Mouse (Mus musculus) neural tube, embryonic 11.5 days (tissue): Measurements from ENCODE around the gene Ago1. TPM values are rescaled to one million over a fixed set of nuclear protein-coding genes. Genes with fewer than 3 reads are reported as not detected.
A peak's percentile ranks its signal among the peaks of the same experiment; 100 is the strongest.

Experiments
- ATAC-seq: fragments of 200-750 bp; cut with Nextera tagmentation; 2 replicates; pipeline ENCODE4 v1.8.0; 2017; ENCODE audit warnings: moderate number of reproducible peaks, mild to moderate bottlenecking, moderate TSS enrichment, moderate library complexity; ENCODE audit not compliant: insufficient read depth, low FRiP score, low TSS enrichment
- DNase-seq: peaks from one replicate; pipeline ENCODE4 v3.0.0-alpha.2; 2015; ENCODE audit warnings: low spot score
- H3K27ac ChIP-seq: fragments of 300-500 bp; sonication (generic); 2 replicates; pipeline ENCODE4 v1.5.1; 2014; ENCODE audit warnings: low read depth, mild to moderate bottlenecking, low read length
- H3K27me3 ChIP-seq: fragments of 300-500 bp; sonication (generic); 2 replicates; pipeline ENCODE4 v1.6.1; 2014; ENCODE audit warnings: mild to moderate bottlenecking, low read length, mixed read lengths; ENCODE audit not compliant: control insufficient read depth, insufficient read depth
- H3K36me3 ChIP-seq: fragments of 300-500 bp; sonication (generic); 2 replicates; pipeline ENCODE4 v1.6.1; 2014; ENCODE audit warnings: mild to moderate bottlenecking, low read length, moderate library complexity, mixed read lengths; ENCODE audit not compliant: control insufficient read depth, insufficient read depth
- H3K4me1 ChIP-seq: fragments of 300-500 bp; sonication (generic); 2 replicates; pipeline ENCODE4 v1.6.1; 2014; ENCODE audit warnings: low read length, mixed read lengths; ENCODE audit not compliant: control insufficient read depth, insufficient read depth
- H3K4me2 ChIP-seq: fragments of 300-500 bp; sonication (generic); 2 replicates; pipeline ENCODE4 v1.6.1; 2014; ENCODE audit warnings: low read depth, mild to moderate bottlenecking, moderate library complexity
- H3K4me3 ChIP-seq: fragments of 300-500 bp; sonication (generic); 2 replicates; pipeline ENCODE4 v1.5.1; 2014; ENCODE audit warnings: low read depth, low read length
- H3K9ac ChIP-seq: fragments of 300-500 bp; sonication (generic); 2 replicates; pipeline ENCODE4 v1.6.1; 2014; ENCODE audit warnings: mild to moderate bottlenecking, low read length
- H3K9me3 ChIP-seq: fragments of 300-500 bp; sonication (generic); 2 replicates; pipeline ENCODE4 v1.6.1; 2016; ENCODE audit warnings: low read length; ENCODE audit not compliant: control insufficient read depth
- WGBS: fragments of 180-500 bp; shearing (Covaris S2); extraction: QIAGEN DNeasy Blood & Tissue Kit; methylation state at CpG from one replicate; pipeline ENCODE4 v1.1.7; 2014; 5-methylcytosine and 5-hydroxymethylcytosine counted together
- polyA plus RNA-seq: library from polyadenylated mRNA; unstranded; fragments of >200 nt; fragmentation: Nextera tagmentation; extraction: Ambion mirVana; gene quantifications from 2 replicates; pipeline ENCODE4 v1.2.1, GENCODE M21; 2014

The Ago1 gene
- polyA plus RNA-seq, 1 experiment from 2014 or later = 26.3 TPM

DNA sequence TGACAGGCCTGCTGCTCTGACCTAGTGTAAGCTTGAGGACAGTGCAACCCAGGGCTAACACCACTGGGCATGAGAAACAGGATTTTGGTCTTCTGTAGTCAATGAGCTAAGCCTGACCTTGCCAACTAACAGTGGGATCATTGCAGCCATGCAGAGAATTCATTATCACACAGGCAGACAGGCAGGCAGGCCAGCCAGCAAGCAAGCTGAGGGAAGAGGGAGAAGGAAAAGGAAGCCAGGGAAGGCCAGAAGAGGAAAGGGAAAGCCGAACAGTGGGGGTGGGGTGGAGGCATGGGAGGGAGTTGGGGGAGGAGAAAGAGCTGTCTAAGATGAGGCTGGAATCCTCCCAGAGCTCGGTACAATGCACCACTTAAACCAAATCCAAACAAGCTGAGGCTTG is 32.1 kb downstream of the Ago1 start:
- Histone ChIP-seq H3K9ac (no peak overlapping the region), H3K4me2 (no peak overlapping the region), H3K27ac (no peak overlapping the region), H3K9me3 (no peaks in the 10 kb centered on the region), H3K4me3 (no peak overlapping the region), H3K4me1 (no peaks in the 10 kb centered on the region), H3K27me3 (no peaks in the 10 kb centered on the region), H3K36me3 (peaks cover 11% of the 10 kb centered on the region)
- WGBS = 68% methylated on average over 2 of the region's 2 CpGs
- ATAC-seq = no peak
- no peak for DNase-seq

DNA sequence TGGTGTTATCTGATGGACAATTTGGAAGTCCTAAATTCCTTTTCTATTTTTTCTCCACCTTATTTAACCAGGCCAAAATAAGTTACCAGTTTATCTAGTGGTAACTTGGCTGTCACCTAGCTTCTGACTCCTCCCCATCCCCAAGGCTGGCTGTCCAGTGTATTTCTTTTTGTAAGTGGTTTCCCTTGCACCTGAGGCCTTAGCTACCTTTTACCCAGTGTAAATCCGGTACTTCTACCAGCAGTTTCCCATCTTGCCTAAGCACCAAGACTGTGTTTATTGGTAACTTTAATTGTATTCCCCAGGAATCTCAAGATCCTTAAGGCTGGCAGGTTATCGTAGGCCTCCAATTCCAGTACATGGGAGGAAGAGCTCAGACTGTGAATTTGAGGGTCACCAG is 34.3 kb downstream of the Ago1 start:
- H3K4me3 ChIP-seq = no peak overlapping the region
- WGBS = 96% methylated on average over 2 of the region's 2 CpGs
- H3K9me3 ChIP-seq = no peaks in the 10 kb centered on the region
- DNase-seq (no peak), ATAC-seq (no peak)
- H3K27me3 ChIP-seq = no peaks in the 10 kb centered on the region
- H3K4me2 ChIP-seq = no peak overlapping the region
- H3K27ac ChIP-seq = no peak overlapping the region
- peaks cover 4% of the 10 kb centered on the region for H3K36me3 ChIP-seq
- H3K4me1 ChIP-seq = no peaks in the 10 kb centered on the region
- no peak overlapping the region for H3K9ac ChIP-seq

DNA sequence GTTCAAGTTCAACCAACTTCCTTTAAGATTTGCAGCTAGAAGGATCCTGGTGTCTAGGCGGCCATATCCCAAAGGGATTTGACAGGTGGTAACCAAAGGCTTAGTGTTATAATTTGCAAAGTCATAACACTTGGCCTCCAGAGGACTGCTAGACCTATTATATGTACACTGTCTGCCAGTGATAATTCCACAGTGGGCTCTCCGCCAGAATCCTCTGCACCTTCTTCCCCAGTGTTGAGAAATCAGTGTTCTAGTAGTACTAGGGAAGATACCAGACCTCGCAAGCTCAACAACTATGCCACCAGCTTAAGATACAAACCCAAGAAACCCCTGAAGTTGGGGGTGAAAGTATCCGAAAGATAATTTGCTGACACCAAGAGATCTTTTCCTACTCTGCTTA is 35.2 kb downstream of the Ago1 start:
- Histone ChIP-seq H3K4me3 (no peak overlapping the region), H3K4me2 (no peak overlapping the region), H3K27me3 (no peaks in the 10 kb centered on the region), H3K27ac (no peak overlapping the region), H3K9ac (no peak overlapping the region), H3K9me3 (no peaks in the 10 kb centered on the region), H3K36me3 (peaks cover 2% of the 10 kb centered on the region; the same call in 1 of the 2 replicates), H3K4me1 (0 out of 2 replicates have a peak, but pooled peaks cover 3% of the 10 kb centered on the region)
- DNase-seq = no peak
- 93% methylated on average over 4 of the region's 4 CpGs for WGBS
- ATAC-seq = no peak

DNA sequence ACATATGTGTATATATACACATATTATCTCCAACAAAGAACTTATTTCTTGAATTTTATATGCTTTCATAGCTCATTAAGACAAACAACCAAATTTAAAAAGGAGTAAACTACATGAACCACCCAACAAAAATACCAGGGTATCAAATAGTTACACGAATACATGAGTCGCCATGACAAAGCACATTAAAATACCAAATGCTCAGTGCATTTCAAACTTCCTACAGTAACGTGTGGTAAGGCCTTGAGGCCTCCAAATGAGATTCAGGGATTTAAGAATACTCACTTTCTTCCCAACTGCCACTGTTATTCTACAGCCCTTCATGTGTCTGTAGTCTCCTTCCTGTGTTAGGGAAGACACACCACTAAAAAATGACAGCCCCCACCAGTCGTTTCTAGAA is 36.6 kb downstream of the Ago1 start:
- H3K27ac ChIP-seq = no peak overlapping the region
- H3K27me3 ChIP-seq = no peaks in the 10 kb centered on the region
- 85% methylated on average over 4 of the region's 4 CpGs for WGBS
- H3K9me3 ChIP-seq = no peaks in the 10 kb centered on the region
- no peak overlapping the region for H3K9ac ChIP-seq
- no peak overlapping the region for H3K4me3 ChIP-seq
- no peaks in the 10 kb centered on the region for H3K36me3 ChIP-seq
- 0 out of 2 replicates have a peak, but pooled peaks cover 3% of the 10 kb centered on the region for H3K4me1 ChIP-seq
- ATAC-seq = no peak
- no peak for DNase-seq
- H3K4me2 ChIP-seq = no peak overlapping the region

DNA sequence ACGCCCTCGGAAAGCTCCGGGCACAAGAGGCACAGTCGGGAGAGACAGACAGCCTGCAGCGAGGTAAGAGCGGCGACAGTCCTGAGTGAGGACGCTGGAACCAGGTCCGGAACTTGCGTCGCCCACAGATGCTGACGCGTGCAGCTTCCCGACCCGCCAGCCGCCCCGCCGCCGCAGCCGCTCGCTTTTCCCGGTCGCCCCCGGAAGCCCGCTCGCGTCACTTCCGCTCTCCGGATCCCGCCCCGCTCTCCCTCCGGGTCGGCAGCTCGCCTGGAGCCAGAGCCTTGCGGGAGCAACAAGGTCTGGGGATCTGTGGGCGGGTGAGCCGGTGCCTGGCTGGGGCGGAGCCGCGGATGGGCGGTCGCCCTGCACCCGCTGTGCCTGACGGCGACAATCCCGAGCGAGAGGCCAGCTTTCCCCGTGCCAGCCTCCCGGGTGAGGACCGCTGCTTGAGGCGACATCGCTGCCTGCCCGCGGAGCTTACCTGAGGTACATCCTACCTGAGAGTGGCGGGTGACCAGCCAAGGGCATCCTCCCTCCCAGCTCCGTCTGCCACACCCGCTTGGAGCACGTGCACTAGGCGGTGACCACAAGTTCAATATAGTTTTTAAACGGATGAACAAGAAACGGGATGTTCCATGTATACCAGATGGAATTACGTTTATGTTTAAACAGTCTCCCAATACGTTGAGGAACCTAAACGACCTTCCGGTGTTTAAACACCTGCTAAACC is 38.9 kb downstream of the Ago1 start, which contains the start of gene Ago3:
Ago3 (minus strand) TSS at position 210 of the 733 bp plus-strand sequence.
- Histone ChIP-seq H3K9ac (peak within 1 kb of the TSS; percentile 87), H3K4me3 (peak within 1 kb of the TSS; percentile 91), H3K27ac (peak within 1 kb of the TSS; percentile 81), H3K9me3 (no peaks in the 10 kb centered on the region), H3K4me1 (0 out of 2 replicates have a peak, but pooled peaks cover 3% of the 10 kb centered on the region), H3K36me3 (no peaks in the 10 kb centered on the region), H3K27me3 (no peaks in the 10 kb centered on the region), H3K4me2 (peak within 1 kb of the TSS; percentile 92)
- under 1% methylated on average over 61 of the region's 65 CpGs for WGBS
- DNase-seq (peak; percentile 93), ATAC-seq (peak; percentile 93)

DNA sequence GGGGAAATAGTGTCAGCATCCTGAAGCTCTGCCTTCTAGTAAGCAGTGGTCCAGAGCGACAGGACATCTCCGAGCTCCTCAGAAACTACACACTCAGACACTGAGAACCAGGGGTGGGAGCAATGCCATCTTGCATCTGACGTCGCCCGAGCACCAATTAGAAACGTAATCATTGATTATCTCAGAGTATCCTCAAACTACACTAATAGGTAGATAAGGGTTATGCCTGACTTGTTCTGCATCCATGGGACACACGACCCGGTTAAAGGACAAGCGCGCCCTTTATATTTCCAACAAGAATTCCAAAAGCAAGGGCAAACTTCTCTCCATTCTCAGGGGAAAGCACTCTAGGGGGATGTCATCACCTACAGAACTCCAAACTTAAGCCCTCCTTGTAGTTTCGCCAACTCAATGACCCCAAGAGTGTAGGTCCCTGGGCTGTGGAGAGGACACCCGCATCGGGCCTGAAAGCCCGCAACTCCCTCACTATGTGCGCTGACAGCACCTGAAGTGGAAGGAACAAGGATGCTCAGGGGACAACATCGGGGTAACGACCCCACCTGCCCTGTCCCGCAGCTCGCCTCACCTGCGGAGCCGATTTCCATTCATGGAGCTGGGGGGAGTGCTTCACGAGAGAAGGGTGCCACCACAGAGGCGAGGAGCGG is 39.6 kb downstream of the Ago1 start:
- Histone ChIP-seq H3K36me3 (no peaks in the 10 kb centered on the region), H3K9ac (peak overlapping the region; percentile 87), H3K4me1 (0 out of 2 replicates have a peak, but pooled peaks cover 3% of the 10 kb centered on the region), H3K27ac (peak overlapping the region; percentile 81), H3K9me3 (no peaks in the 10 kb centered on the region), H3K4me2 (peak overlapping the region; percentile 92), H3K4me3 (peak overlapping the region; percentile 91), H3K27me3 (no peaks in the 10 kb centered on the region)
- no peak for DNase-seq
- 2% methylated on average over 24 of the region's 24 CpGs for WGBS
- ATAC-seq = no peak; the same call in 1 of the 2 replicates

DNA sequence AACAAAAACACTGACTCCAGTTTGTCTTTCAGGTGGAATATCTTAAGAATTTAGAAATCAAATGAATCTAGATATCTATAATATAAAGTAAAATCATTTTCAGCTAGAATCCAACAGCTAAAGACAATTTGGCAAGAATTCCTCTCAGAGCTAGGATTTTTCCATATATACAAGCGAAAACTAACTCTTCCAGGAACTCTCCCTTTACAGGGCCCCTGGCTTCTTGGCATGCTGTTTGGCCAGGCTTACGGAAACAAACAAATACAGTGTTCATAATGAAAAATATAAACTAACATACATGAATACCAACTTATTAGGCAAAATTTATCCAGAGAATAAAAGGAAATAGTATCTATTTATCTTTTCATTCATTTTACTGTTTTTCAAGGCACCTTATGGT is 44.5 kb downstream of the Ago1 start:
- Histone ChIP-seq H3K27ac (no peak overlapping the region), H3K9ac (no peak overlapping the region), H3K27me3 (no peaks in the 10 kb centered on the region), H3K4me1 (0 out of 2 replicates have a peak, but pooled peaks cover 3% of the 10 kb centered on the region), H3K36me3 (no peaks in the 10 kb centered on the region), H3K9me3 (no peaks in the 10 kb centered on the region), H3K4me2 (no peak overlapping the region), H3K4me3 (no peak overlapping the region)
- 93% methylated on average over 2 of the region's 2 CpGs for WGBS
- ATAC-seq = no peak
- DNase-seq = no peak

DNA sequence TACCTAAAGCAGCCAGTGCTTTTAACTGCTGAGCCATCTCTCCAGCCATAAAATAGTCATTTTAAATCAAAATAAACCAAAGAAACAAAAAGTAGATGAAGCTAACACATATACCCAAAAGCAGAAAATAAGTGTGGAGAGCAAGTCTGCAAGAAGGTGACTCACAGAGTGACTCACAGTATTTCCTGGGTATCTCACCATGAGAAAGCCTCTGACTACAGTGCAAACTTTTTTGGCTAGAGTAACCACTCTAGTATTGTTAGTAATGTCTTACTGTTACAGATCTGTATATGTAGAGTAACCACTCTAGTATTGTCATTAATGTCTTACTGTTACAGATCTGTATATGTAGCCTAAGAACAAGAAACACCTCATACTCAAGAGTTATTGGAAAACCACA is 52.7 kb downstream of the Ago1 start:
- Histone ChIP-seq H3K27me3 (no peaks in the 10 kb centered on the region), H3K27ac (no peak overlapping the region), H3K4me2 (no peak overlapping the region), H3K9me3 (no peaks in the 10 kb centered on the region), H3K36me3 (no peaks in the 10 kb centered on the region), H3K4me3 (no peak overlapping the region), H3K9ac (no peak overlapping the region), H3K4me1 (no peaks in the 10 kb centered on the region)
- ATAC-seq (no peak), DNase-seq (no peak)

DNA sequence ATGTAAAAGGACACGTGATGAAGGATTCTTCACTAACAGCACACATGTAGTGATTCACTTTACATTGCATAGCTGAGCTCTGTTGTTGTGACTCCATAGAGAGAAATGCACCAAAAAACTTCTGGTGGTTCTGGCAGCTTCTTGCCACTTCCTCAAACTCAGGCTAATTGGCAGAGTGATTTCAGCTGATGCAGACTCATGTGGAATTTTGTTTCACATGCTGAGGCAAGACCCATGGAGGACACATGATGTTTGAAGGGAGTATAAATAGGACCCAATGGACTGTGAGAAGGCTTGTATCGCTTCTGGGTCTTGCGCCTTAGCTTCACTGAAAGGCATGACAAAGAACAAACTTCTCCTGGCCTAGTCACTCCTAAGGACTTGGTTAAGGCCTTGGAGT is 55.9 kb downstream of the Ago1 start:
- H3K4me3 ChIP-seq = no peak overlapping the region
- H3K9ac ChIP-seq = no peak overlapping the region
- no peak for DNase-seq
- no peak for ATAC-seq
- H3K4me1 ChIP-seq = no peaks in the 10 kb centered on the region
- 92% methylated on average over 3 of the region's 3 CpGs for WGBS
- H3K27me3 ChIP-seq = no peaks in the 10 kb centered on the region
- H3K36me3 ChIP-seq = no peaks in the 10 kb centered on the region
- no peak overlapping the region for H3K27ac ChIP-seq
- no peak overlapping the region for H3K4me2 ChIP-seq
- no peaks in the 10 kb centered on the region for H3K9me3 ChIP-seq
